Mouse (Mus musculus) ovary, postnatal 36 days (tissue): ENCODE data around the gene Atp2a1.
"Not testable (repeated sequence)": the region's sequence is repeated elsewhere in the genome, so short reads cannot be mapped to it uniquely, and the experiment has no call there.

Experiments used
- DNase-seq: peaks from one replicate; pipeline ENCODE4 v3.0.0; 2022; ENCODE audit warnings: low spot score, mixed read lengths

The Atp2a1 gene

GRCm38 (mm10) chr7:126463004-126463403 lies at the start of gene Atp2a1:
Atp2a1 (minus strand) TSS chr7:126463108.
- DNase-seq: no peak

GRCm38 (mm10) chr7:126511287-126511686 lies 48.4 kb upstream of the Atp2a1 start:
- no peak for DNase-seq

- DNase-seq: no peak
These were observed 44.3 kb upstream of the Atp2a1 start for GRCm38 (mm10) chr7:126507126-126507778.

- DNase-seq: no peak
These were observed 42.0 kb upstream of the Atp2a1 start for GRCm38 (mm10) chr7:126504913-126505312.

- peak; percentile 99 for DNase-seq
These were observed 40.5 kb upstream of the Atp2a1 start, which contains the start of gene Atxn2l for GRCm38 (mm10) chr7:126503273-126503878. Atxn2l (minus strand) TSS chr7:126503437.

- DNase-seq: no peak
These were observed 39.8 kb upstream of the Atp2a1 start for GRCm38 (mm10) chr7:126502751-126503150.

- DNase-seq: peak; percentile 91
These were observed 39.3 kb upstream of the Atp2a1 start for GRCm38 (mm10) chr7:126502023-126502741.

- DNase-seq: no peak
These were observed 38.7 kb upstream of the Atp2a1 start for GRCm38 (mm10) chr7:126501684-126502022.

- DNase-seq: no peak
These were observed 36.5 kb upstream of the Atp2a1 start for GRCm38 (mm10) chr7:126499416-126499815.

GRCm38 (mm10) chr7:126497966-126498365 lies 35.1 kb upstream of the Atp2a1 start:
- no peak for DNase-seq

- no peak for DNase-seq
These were observed 33.6 kb upstream of the Atp2a1 start for GRCm38 (mm10) chr7:126496475-126496874.

- DNase-seq: no peak
These were observed 31.2 kb upstream of the Atp2a1 start for GRCm38 (mm10) chr7:126494120-126494519.

GRCm38 (mm10) chr7:126491973-126492372 lies 29.1 kb upstream of the Atp2a1 start:
- no peak for DNase-seq

GRCm38 (mm10) chr7:126491005-126491404 lies 28.1 kb upstream of the Atp2a1 start:
- DNase-seq: no peak

GRCm38 (mm10) chr7:126487617-126488385 lies 24.9 kb upstream of the Atp2a1 start:
- not testable (repeated sequence) for DNase-seq

GRCm38 (mm10) chr7:126487052-126487483 lies 24.2 kb upstream of the Atp2a1 start, which contains the start of gene Tufm:
Tufm (plus strand) TSS chr7:126487361.
- DNase-seq: peak; percentile 91

- DNase-seq: peak; percentile 89
These were observed 19.5 kb upstream of the Atp2a1 start for GRCm38 (mm10) chr7:126482392-126482871.

GRCm38 (mm10) chr7:126481699-126482098 lies 18.8 kb upstream of the Atp2a1 start:
- DNase-seq: no peak

GRCm38 (mm10) chr7:126474993-126475581 lies 12.2 kb upstream of the Atp2a1 start, which contains the start of gene Sh2b1:
Sh2b1 (minus strand) TSS chr7:126475424.
- peak; percentile 89 for DNase-seq

- no peak for DNase-seq
These were observed 11.6 kb upstream of the Atp2a1 start for GRCm38 (mm10) chr7:126474486-126474955.

GRCm38 (mm10) chr7:126473470-126474086 lies 10.7 kb upstream of the Atp2a1 start:
- DNase-seq: no peak
